Mouse (Mus musculus): Measurements from ENCODE around the gene Magix. TPM values are rescaled to one million over a fixed set of nuclear protein-coding genes. Genes with fewer than 3 reads are reported as not detected.
A peak's percentile ranks its signal among the peaks of the same experiment; 100 is the strongest.

Gene Magix
- polyA plus RNA-seq (2014; fragmentation: Nextera tagmentation; extraction: Ambion mirVana): 0.28 and 0.29 TPM in 2 replicates

GRCm38 (mm10) chrX:7680864-7681263 lies at the start of gene Magix:
Magix (minus strand) TSS chrX:7681251.
- Histone ChIP-seq H3K9me3 (ENCODE audit: control insufficient read depth, low read length) (no peaks in the 10 kb centered on the region), H3K4me2 (replicated peaks; ENCODE audit: low read depth, low read length) (peak within 1 kb of the TSS; percentile 40), H3K27me3 (ENCODE audit: control insufficient read depth, insufficient read depth, low read length) (no peaks in the 10 kb centered on the region), H3K36me3 (ENCODE audit: control insufficient read depth, insufficient read depth, low read length) (no peaks in the 10 kb centered on the region), H3K9ac (ENCODE audit: low read depth, low read length) (no peak within 1 kb of the TSS), H3K4me1 (ENCODE audit: control insufficient read depth, insufficient read depth, low read length) (no peaks in the 10 kb centered on the region), H3K4me3 (ENCODE audit: low read length) (peak within 1 kb of the TSS; percentile 28; the same call in 1 of the 2 replicates), H3K27ac (ENCODE audit: low read depth, low read length) (no peak within 1 kb of the TSS)
- WGBS: 70% methylated on average over 14 of the region's 14 CpGs
- no peak for ATAC-seq (ENCODE audit: low FRiP score, low TSS enrichment)

GRCm38 (mm10) chrX:7728922-7729265 lies 47.8 kb upstream of the Magix start:
- Histone ChIP-seq H3K27ac (ENCODE audit: low read depth, low read length) (no peak overlapping the region), H3K9me3 (ENCODE audit: control insufficient read depth, low read length) (no peaks in the 10 kb centered on the region), H3K9ac (ENCODE audit: low read depth, low read length) (peak overlapping the region; percentile 45), H3K36me3 (ENCODE audit: control insufficient read depth, insufficient read depth, low read length) (no peaks in the 10 kb centered on the region; the same call in 1 of the 2 replicates), H3K27me3 (ENCODE audit: control insufficient read depth, insufficient read depth, low read length) (no peaks in the 10 kb centered on the region), H3K4me2 (replicated peaks; ENCODE audit: low read depth, low read length) (peak overlapping the region; percentile 39), H3K4me3 (ENCODE audit: low read length) (peak overlapping the region; percentile 48), H3K4me1 (ENCODE audit: control insufficient read depth, insufficient read depth, low read length) (no peaks in the 10 kb centered on the region; the same call in 1 of the 2 replicates)
- WGBS: 45% methylated on average over 4 of the region's 4 CpGs
- peak; percentile 6; the same call in 1 of the 2 replicates for ATAC-seq (ENCODE audit: low FRiP score, low TSS enrichment)

- Histone ChIP-seq H3K27me3 (ENCODE audit: control insufficient read depth, insufficient read depth, low read length) (no peaks in the 10 kb centered on the region), H3K27ac (ENCODE audit: low read depth, low read length) (peak within 1 kb of the TSS; percentile 59), H3K9ac (ENCODE audit: low read depth, low read length) (peak within 1 kb of the TSS; percentile 51), H3K4me2 (replicated peaks; ENCODE audit: low read depth, low read length) (peak within 1 kb of the TSS; percentile 39), H3K4me3 (ENCODE audit: low read length) (peak within 1 kb of the TSS; percentile 48), H3K9me3 (ENCODE audit: control insufficient read depth, low read length) (no peaks in the 10 kb centered on the region), H3K36me3 (ENCODE audit: control insufficient read depth, insufficient read depth, low read length) (no peaks in the 10 kb centered on the region; the same call in 1 of the 2 replicates), H3K4me1 (ENCODE audit: control insufficient read depth, insufficient read depth, low read length) (no peaks in the 10 kb centered on the region; the same call in 1 of the 2 replicates)
- 21% methylated on average over 42 of the region's 42 CpGs for WGBS
- ATAC-seq (ENCODE audit: low FRiP score, low TSS enrichment): peak; percentile 95
Measured at GRCm38 (mm10) chrX:7728215-7728921, 47.3 kb upstream of the Magix start, which contains the start of gene Praf2. Praf2 (plus strand) TSS chrX:7728439.

- H3K27me3 ChIP-seq (ENCODE audit: control insufficient read depth, insufficient read depth, low read length): no peaks in the 10 kb centered on the region
- no peak overlapping the region for H3K9ac ChIP-seq (ENCODE audit: low read depth, low read length)
- WGBS: 87% methylated on average over 13 of the region's 13 CpGs
- no peaks in the 10 kb centered on the region; the same call in 1 of the 2 replicates for H3K36me3 ChIP-seq (ENCODE audit: control insufficient read depth, insufficient read depth, low read length)
- H3K27ac ChIP-seq (ENCODE audit: low read depth, low read length): no peak overlapping the region
- no peak for ATAC-seq (ENCODE audit: low FRiP score, low TSS enrichment)
- no peaks in the 10 kb centered on the region for H3K9me3 ChIP-seq (ENCODE audit: control insufficient read depth, low read length)
- no peak overlapping the region for H3K4me3 ChIP-seq (ENCODE audit: low read length)
- no peak overlapping the region for H3K4me2 ChIP-seq (replicated peaks; ENCODE audit: low read depth, low read length)
- peaks cover 4% of the 10 kb centered on the region; the same call in 1 of the 2 replicates for H3K4me1 ChIP-seq (ENCODE audit: control insufficient read depth, insufficient read depth, low read length)
Measured at GRCm38 (mm10) chrX:7727176-7727575, 46.1 kb upstream of the Magix start.

GRCm38 (mm10) chrX:7725841-7726240 lies 44.8 kb upstream of the Magix start:
- ATAC-seq (ENCODE audit: low FRiP score, low TSS enrichment): no peak
- H3K4me2 ChIP-seq (replicated peaks; ENCODE audit: low read depth, low read length): no peak overlapping the region
- no peak overlapping the region for H3K27ac ChIP-seq (ENCODE audit: low read depth, low read length)
- H3K4me1 ChIP-seq (ENCODE audit: control insufficient read depth, insufficient read depth, low read length): peaks cover 4% of the 10 kb centered on the region; the same call in 1 of the 2 replicates
- no peak overlapping the region for H3K9ac ChIP-seq (ENCODE audit: low read depth, low read length)
- H3K36me3 ChIP-seq (ENCODE audit: control insufficient read depth, insufficient read depth, low read length): no peaks in the 10 kb centered on the region; the same call in 1 of the 2 replicates
- H3K4me3 ChIP-seq (ENCODE audit: low read length): no peak overlapping the region
- no peaks in the 10 kb centered on the region for H3K9me3 ChIP-seq (ENCODE audit: control insufficient read depth, low read length)
- no peaks in the 10 kb centered on the region for H3K27me3 ChIP-seq (ENCODE audit: control insufficient read depth, insufficient read depth, low read length)
- 80% methylated on average over 12 of the region's 12 CpGs for WGBS

GRCm38 (mm10) chrX:7724135-7724534 lies 43.1 kb upstream of the Magix start:
- ATAC-seq (ENCODE audit: low FRiP score, low TSS enrichment): no peak
- Histone ChIP-seq H3K27ac (ENCODE audit: low read depth, low read length) (no peak overlapping the region), H3K4me1 (ENCODE audit: control insufficient read depth, insufficient read depth, low read length) (peaks cover 4% of the 10 kb centered on the region; the same call in 1 of the 2 replicates), H3K27me3 (ENCODE audit: control insufficient read depth, insufficient read depth, low read length) (no peaks in the 10 kb centered on the region), H3K9ac (ENCODE audit: low read depth, low read length) (no peak overlapping the region), H3K36me3 (ENCODE audit: control insufficient read depth, insufficient read depth, low read length) (no peaks in the 10 kb centered on the region; the same call in 1 of the 2 replicates), H3K9me3 (ENCODE audit: control insufficient read depth, low read length) (no peaks in the 10 kb centered on the region), H3K4me2 (replicated peaks; ENCODE audit: low read depth, low read length) (no peak overlapping the region), H3K4me3 (ENCODE audit: low read length) (no peak overlapping the region)
- WGBS: 84% methylated on average over 7 of the region's 7 CpGs

GRCm38 (mm10) chrX:7722691-7723090 lies 41.6 kb upstream of the Magix start:
- H3K4me3 ChIP-seq (ENCODE audit: low read length): peak overlapping the region; percentile 46
- H3K9me3 ChIP-seq (ENCODE audit: control insufficient read depth, low read length): no peaks in the 10 kb centered on the region
- peaks cover 4% of the 10 kb centered on the region; the same call in 1 of the 2 replicates for H3K4me1 ChIP-seq (ENCODE audit: control insufficient read depth, insufficient read depth, low read length)
- H3K9ac ChIP-seq (ENCODE audit: low read depth, low read length): peak overlapping the region; percentile 53; the same call in 1 of the 2 replicates
- H3K27ac ChIP-seq (ENCODE audit: low read depth, low read length): no peak overlapping the region
- peak overlapping the region; percentile 54 for H3K4me2 ChIP-seq (replicated peaks; ENCODE audit: low read depth, low read length)
- WGBS: 18% methylated on average over 4 of the region's 4 CpGs
- no peak for ATAC-seq (ENCODE audit: low FRiP score, low TSS enrichment)
- H3K27me3 ChIP-seq (ENCODE audit: control insufficient read depth, insufficient read depth, low read length): no peaks in the 10 kb centered on the region
- no peaks in the 10 kb centered on the region; the same call in 1 of the 2 replicates for H3K36me3 ChIP-seq (ENCODE audit: control insufficient read depth, insufficient read depth, low read length)

GRCm38 (mm10) chrX:7722282-7722611 lies 41.2 kb upstream of the Magix start:
- no peaks in the 10 kb centered on the region; the same call in 1 of the 2 replicates for H3K36me3 ChIP-seq (ENCODE audit: control insufficient read depth, insufficient read depth, low read length)
- 21% methylated on average over 11 of the region's 11 CpGs for WGBS
- no peak; the same call in 1 of the 2 replicates for ATAC-seq (ENCODE audit: low FRiP score, low TSS enrichment)
- peak overlapping the region; percentile 54 for H3K4me2 ChIP-seq (replicated peaks; ENCODE audit: low read depth, low read length)
- H3K4me3 ChIP-seq (ENCODE audit: low read length): peak overlapping the region; percentile 46
- H3K4me1 ChIP-seq (ENCODE audit: control insufficient read depth, insufficient read depth, low read length): peaks cover 4% of the 10 kb centered on the region; the same call in 1 of the 2 replicates
- H3K9me3 ChIP-seq (ENCODE audit: control insufficient read depth, low read length): no peaks in the 10 kb centered on the region
- H3K27me3 ChIP-seq (ENCODE audit: control insufficient read depth, insufficient read depth, low read length): no peaks in the 10 kb centered on the region
- peak overlapping the region; percentile 53; the same call in 1 of the 2 replicates for H3K9ac ChIP-seq (ENCODE audit: low read depth, low read length)
- H3K27ac ChIP-seq (ENCODE audit: low read depth, low read length): no peak overlapping the region
